Mouse (Mus musculus) hindbrain, embryonic 10.5 days (tissue): ENCODE measurements around the gene Slc10a6. TPM values are rescaled to one million over a fixed set of nuclear protein-coding genes. Genes with fewer than 3 reads are reported as not detected.

Experiments used
- DNase-seq: peaks from one replicate; pipeline ENCODE4 v3.0.0-alpha.2; 2017; ENCODE audit warnings: low spot score
- H3K27ac ChIP-seq: fragments of 300-500 bp; sonication (generic); 2 replicates; pipeline ENCODE4 v1.5.1; 2016; ENCODE audit warnings: mild to moderate bottlenecking, moderate library complexity
- H3K27me3 ChIP-seq: fragments of 300-500 bp; sonication (generic); 2 replicates; pipeline ENCODE4 v1.6.1; 2016; ENCODE audit warnings: mild to moderate bottlenecking; ENCODE audit not compliant: poor library complexity, insufficient read depth, severe bottlenecking
- H3K36me3 ChIP-seq: fragments of 300-500 bp; sonication (generic); 2 replicates; pipeline ENCODE4 v1.6.1; 2016; ENCODE audit warnings: mild to moderate bottlenecking, moderate library complexity
- H3K4me1 ChIP-seq: fragments of 300-500 bp; sonication (generic); replicated peaks from 2 replicates; pipeline ENCODE4 v1.6.1; 2016; ENCODE audit warnings: mild to moderate bottlenecking
- H3K4me3 ChIP-seq: fragments of 300-500 bp; sonication (generic); 2 replicates; pipeline ENCODE4 v1.5.1; 2016; ENCODE audit warnings: mild to moderate bottlenecking, moderate library complexity
- H3K9me3 ChIP-seq: fragments of 300-500 bp; sonication (generic); 2 replicates; pipeline ENCODE4 v1.6.1; 2016; ENCODE audit warnings: mild to moderate bottlenecking, moderate library complexity
- WGBS: fragments of 180-500 bp; shearing (Covaris S2); methylation state at CpG from one replicate; pipeline ENCODE4 v1.1.7; 2016; 5-methylcytosine and 5-hydroxymethylcytosine counted together
- polyA plus RNA-seq: library from polyadenylated mRNA; unstranded; fragments of >200 nt; fragmentation: Nextera tagmentation; extraction: Ambion mirVana; gene quantifications from 2 replicates; pipeline ENCODE4 v1.2.1, GENCODE M21; 2016

Gene Slc10a6
- 0.15 and 0.25 TPM in 2 replicates for polyA plus RNA-seq

GRCm38 (mm10) chr5:103629111-103629764 is at the start of gene Slc10a6:
Slc10a6 (minus strand) TSS chr5:103629403.
- H3K27me3 ChIP-seq = no peaks in the 10 kb centered on the region
- H3K4me1 ChIP-seq = 0 out of 2 replicates have a peak, but pooled peaks cover 5% of the 10 kb centered on the region
- H3K4me3 ChIP-seq = no peak within 1 kb of the TSS
- no peak for DNase-seq
- H3K9me3 ChIP-seq = no peaks in the 10 kb centered on the region
- H3K36me3 ChIP-seq = no peaks in the 10 kb centered on the region
- WGBS = 77% methylated on average over 17 of the region's 17 CpGs
- H3K27ac ChIP-seq = no peak within 1 kb of the TSS

GRCm38 (mm10) chr5:103678974-103679373 is 49.8 kb upstream of the Slc10a6 start:
- Histone ChIP-seq H3K36me3 (no peaks in the 10 kb centered on the region), H3K9me3 (no peaks in the 10 kb centered on the region), H3K27me3 (no peaks in the 10 kb centered on the region), H3K4me1 (no peaks in the 10 kb centered on the region), H3K4me3 (no peak overlapping the region), H3K27ac (no peak overlapping the region)
- WGBS = 90% methylated on average over 5 of the region's 5 CpGs
- DNase-seq = no peak

GRCm38 (mm10) chr5:103677894-103678293 is 48.7 kb upstream of the Slc10a6 start:
- Histone ChIP-seq H3K27ac (no peak overlapping the region), H3K4me3 (no peak overlapping the region), H3K27me3 (no peaks in the 10 kb centered on the region), H3K9me3 (no peaks in the 10 kb centered on the region), H3K36me3 (no peaks in the 10 kb centered on the region), H3K4me1 (no peaks in the 10 kb centered on the region)
- 82% methylated on average over 6 of the region's 6 CpGs for WGBS
- DNase-seq = no peak

GRCm38 (mm10) chr5:103676289-103676881 is 47.2 kb upstream of the Slc10a6 start:
- H3K36me3 ChIP-seq = no peaks in the 10 kb centered on the region
- no peak for DNase-seq
- no peak overlapping the region for H3K27ac ChIP-seq
- 86% methylated on average over 6 of the region's 6 CpGs for WGBS
- H3K4me1 ChIP-seq = 0 out of 2 replicates have a peak, but pooled peaks cover 2% of the 10 kb centered on the region
- no peaks in the 10 kb centered on the region for H3K27me3 ChIP-seq
- no peaks in the 10 kb centered on the region for H3K9me3 ChIP-seq
- H3K4me3 ChIP-seq = no peak overlapping the region

GRCm38 (mm10) chr5:103674482-103674881 is 45.3 kb upstream of the Slc10a6 start:
- Histone ChIP-seq H3K9me3 (no peaks in the 10 kb centered on the region), H3K27me3 (no peaks in the 10 kb centered on the region), H3K4me1 (0 out of 2 replicates have a peak, but pooled peaks cover 8% of the 10 kb centered on the region), H3K27ac (no peak overlapping the region), H3K36me3 (no peaks in the 10 kb centered on the region), H3K4me3 (no peak overlapping the region)
- no peak for DNase-seq
- 61% methylated on average over 6 of the region's 6 CpGs for WGBS

- Histone ChIP-seq H3K4me3 (no peak overlapping the region), H3K4me1 (0 out of 2 replicates have a peak, but pooled peaks cover 8% of the 10 kb centered on the region)
Measured at GRCm38 (mm10) chr5:103673611-103674010, 44.4 kb upstream of the Slc10a6 start.

GRCm38 (mm10) chr5:103671858-103672257 is 42.7 kb upstream of the Slc10a6 start:
- Histone ChIP-seq H3K4me1 (0 out of 2 replicates have a peak, but pooled peaks cover 8% of the 10 kb centered on the region), H3K4me3 (no peak overlapping the region), H3K27me3 (no peaks in the 10 kb centered on the region), H3K27ac (no peak overlapping the region), H3K9me3 (no peaks in the 10 kb centered on the region), H3K36me3 (no peaks in the 10 kb centered on the region)
- DNase-seq = no peak
- WGBS = 71% methylated on average over 3 of the region's 3 CpGs

More at GRCm38 (mm10) chr5:103673611-103674010, 44.4 kb upstream of the Slc10a6 start:
- no peak overlapping the region for H3K27ac ChIP-seq
- H3K27me3 ChIP-seq = no peaks in the 10 kb centered on the region
- DNase-seq = no peak
- no peaks in the 10 kb centered on the region for H3K36me3 ChIP-seq
- no peaks in the 10 kb centered on the region for H3K9me3 ChIP-seq
- 88% methylated on average over 4 of the region's 4 CpGs for WGBS

GRCm38 (mm10) chr5:103665876-103666275 is 36.7 kb upstream of the Slc10a6 start:
- H3K9me3 ChIP-seq = no peaks in the 10 kb centered on the region
- no peak for DNase-seq
- 80% methylated on average over 2 of the region's 2 CpGs for WGBS
- 0 out of 2 replicates have a peak, but pooled peaks cover 3% of the 10 kb centered on the region for H3K27me3 ChIP-seq
- H3K27ac ChIP-seq = no peak overlapping the region
- H3K4me1 ChIP-seq = peaks cover 8% of the 10 kb centered on the region
- no peaks in the 10 kb centered on the region for H3K36me3 ChIP-seq
- H3K4me3 ChIP-seq = no peak overlapping the region

GRCm38 (mm10) chr5:103664932-103665331 is 35.7 kb upstream of the Slc10a6 start:
- Histone ChIP-seq H3K36me3 (no peaks in the 10 kb centered on the region), H3K9me3 (no peaks in the 10 kb centered on the region), H3K4me1 (peaks cover 8% of the 10 kb centered on the region), H3K27me3 (0 out of 2 replicates have a peak, but pooled peaks cover 3% of the 10 kb centered on the region), H3K4me3 (no peak overlapping the region), H3K27ac (no peak overlapping the region)
- WGBS = 70% methylated on average over 9 of the region's 9 CpGs
- DNase-seq = no peak

- no peak for DNase-seq
- Histone ChIP-seq H3K27ac (no peak overlapping the region), H3K4me3 (no peak overlapping the region), H3K9me3 (no peaks in the 10 kb centered on the region), H3K27me3 (peaks cover 11% of the 10 kb centered on the region; the same call in 1 of the 2 replicates), H3K36me3 (no peaks in the 10 kb centered on the region), H3K4me1 (peaks cover 6% of the 10 kb centered on the region; the same call in 1 of the 2 replicates)
- 48% methylated on average over 3 of the region's 3 CpGs for WGBS
Measured at GRCm38 (mm10) chr5:103659571-103659970, 30.4 kb upstream of the Slc10a6 start.

- H3K27me3 ChIP-seq = peaks cover 11% of the 10 kb centered on the region; the same call in 1 of the 2 replicates
- 75% methylated on average over 5 of the region's 5 CpGs for WGBS
- no peak overlapping the region for H3K27ac ChIP-seq
- DNase-seq = peak; percentile 27
- no peaks in the 10 kb centered on the region for H3K9me3 ChIP-seq
- no peaks in the 10 kb centered on the region for H3K36me3 ChIP-seq
- H3K4me3 ChIP-seq = no peak overlapping the region
- H3K4me1 ChIP-seq = peaks cover 6% of the 10 kb centered on the region; the same call in 1 of the 2 replicates
Measured at GRCm38 (mm10) chr5:103658921-103659320, 29.7 kb upstream of the Slc10a6 start.

- peaks cover 6% of the 10 kb centered on the region; the same call in 1 of the 2 replicates for H3K4me1 ChIP-seq
- peak; percentile 84 for DNase-seq
- peak within 1 kb of the TSS; percentile 69 for H3K4me3 ChIP-seq
- H3K27me3 ChIP-seq = peaks cover 9% of the 10 kb centered on the region; the same call in 1 of the 2 replicates
- WGBS = 1% methylated on average over 56 of the region's 56 CpGs
- peak within 1 kb of the TSS; percentile 85 for H3K27ac ChIP-seq
- no peaks in the 10 kb centered on the region for H3K36me3 ChIP-seq
- H3K9me3 ChIP-seq = no peaks in the 10 kb centered on the region
Measured at GRCm38 (mm10) chr5:103655346-103656118, 26.3 kb upstream of the Slc10a6 start, which contains the start of gene 1700016H13Rik. 1700016H13Rik (minus strand) TSS chr5:103656010.
